Mouse (Mus musculus) ES-E14 (cell line): ENCODE measurements at regions not wholly inside any gene's neighbourhood (a gene's known extent, or its start where the extent isn't known, plus 50 kb on each side); places are given as distances from the start of the nearest gene placed in this dataset.

Source experiments
- DNase-seq: peaks from one replicate; pipeline ENCODE4 v3.0.0-alpha.2; 2013; ENCODE audit warnings: low read depth, low spot score
- H3K27ac ChIP-seq: 2 replicates; pipeline ENCODE4 v1.5.1; 2012; ENCODE audit warnings: low read depth, mild to moderate bottlenecking, low read length, moderate library complexity, mixed read lengths; ENCODE audit not compliant: poor library complexity, insufficient read depth, severe bottlenecking
- H3K36me3 ChIP-seq: 2 replicates; pipeline ENCODE4 v1.6.1; 2012; ENCODE audit warnings: mild to moderate bottlenecking, low read length, moderate library complexity, mixed read lengths; ENCODE audit not compliant: control insufficient read depth, poor library complexity, insufficient read depth, severe bottlenecking
- H3K4me1 ChIP-seq, 2 experiments: fragments of 150-350 bp in 1 of 2; sonication (generic) in 1 of 2; 2 replicates each; pipeline ENCODE4 v1.6.1; 2012; ENCODE audit warnings: low read length in 2 of 2, mild to moderate bottlenecking in 1 of 2, mixed read lengths in 1 of 2; ENCODE audit not compliant: control insufficient read depth in 2 of 2, insufficient read depth in 2 of 2, poor library complexity in 1 of 2
- H3K4me3 ChIP-seq, 2 experiments: fragments of 150-350 bp in 1 of 2; sonication (generic) in 1 of 2; 2 replicates each; pipeline ENCODE4 v1.5.1; 2012; ENCODE audit warnings: low read length in 2 of 2, low read depth in 1 of 2, mild to moderate bottlenecking in 1 of 2, mixed read lengths in 1 of 2; ENCODE audit not compliant: insufficient read depth in 1 of 2, poor library complexity in 1 of 2, severe bottlenecking in 1 of 2
- H3K9ac ChIP-seq: 2 replicates; pipeline ENCODE4 v1.6.1; 2012; ENCODE audit warnings: low read depth, mild to moderate bottlenecking, low read length, mixed read lengths; ENCODE audit not compliant: poor library complexity, insufficient read depth, severe bottlenecking
- H3K9me3 ChIP-seq: fragments of 150-350 bp; sonication (generic); 2 replicates; pipeline ENCODE4 v1.6.1; 2012; ENCODE audit warnings: low read depth, mild to moderate bottlenecking, low read length; ENCODE audit not compliant: control insufficient read depth, insufficient read depth
- CHD2 ChIP-seq: IDR thresholded peaks from 2 replicates; pipeline ENCODE4 v1.6.1; 2014; ENCODE audit warnings: mild to moderate bottlenecking, low read depth, low read length, inconsistent platforms
- HCFC1 ChIP-seq: IDR thresholded peaks from 2 replicates; pipeline ENCODE4 v1.6.1; 2012; ENCODE audit warnings: low read length, inconsistent platforms, borderline replicate concordance; ENCODE audit not compliant: insufficient read depth
- MAFK ChIP-seq: IDR thresholded peaks from 2 replicates; pipeline ENCODE4 v1.6.1; 2014; ENCODE audit warnings: mild to moderate bottlenecking, low read depth, low read length, inconsistent platforms; ENCODE audit not compliant: insufficient read depth
- ZC3H11A ChIP-seq: IDR thresholded peaks from 2 replicates; pipeline ENCODE4 v1.6.1; 2012; ENCODE audit warnings: low read depth, mild to moderate bottlenecking, inconsistent platforms, low read length, borderline replicate concordance
- ZNF384 ChIP-seq: IDR thresholded peaks from 2 replicates; pipeline ENCODE4 v1.6.1; 2012; ENCODE audit warnings: low read depth, low read length, inconsistent platforms
- in situ Hi-C, 2 experiments: fragments of 600-800 bp; cut with MboI; formaldehyde crosslinking; loops; one replicate each; pipeline ENCODE4 v1.15.1; 2025; ENCODE audit warnings: low sequenced_read_pairs in 2 of 2, inconsistent platforms in 1 of 2; ENCODE audit not compliant: unreplicated experiment in 2 of 2

GRCm38 (mm10) chrX:22657722-22658342 lies 707.0 kb downstream of the Klhl13 start:
- TF ChIP-seq ZNF384 (no peak), ZC3H11A (no peak), HCFC1 (no peak), CHD2 (no peak), MAFK (no peak)
- H3K4me1 ChIP-seq = no peaks in the 10 kb centered on the region
- H3K9ac ChIP-seq = no peak overlapping the region
- H3K27ac ChIP-seq = no peak overlapping the region
- H3K9me3 ChIP-seq = no peaks in the 10 kb centered on the region
- DNase-seq = no peak
- H3K4me3 ChIP-seq = no peak overlapping the region
- H3K36me3 ChIP-seq = no peaks in the 10 kb centered on the region
- in situ Hi-C loops = no loop called here
